Mouse (Mus musculus) monocyte, adult 2 months (primary cell): ENCODE data around the gene Dlgap3.

Experiments
- DNase-seq, 2 experiments: peaks; one replicate each; pipeline ENCODE4 v3.0.0; 2022; ENCODE audit warnings: low spot score in 2 of 2, low read depth in 1 of 2

The Dlgap3 gene

GRCm38 (mm10) chr4:127174075-127174899 lies 5.3 kb downstream of the Dlgap3 start:
- DNase-seq = no peak

- no peak for DNase-seq
These were observed 5.9 kb downstream of the Dlgap3 start for GRCm38 (mm10) chr4:127174900-127175278.

GRCm38 (mm10) chr4:127177961-127178360 lies 9.0 kb downstream of the Dlgap3 start:
- DNase-seq = no peak

- DNase-seq = no peak
These were observed 9.7 kb downstream of the Dlgap3 start for GRCm38 (mm10) chr4:127178671-127179070.

GRCm38 (mm10) chr4:127179469-127180449 lies 10.8 kb downstream of the Dlgap3 start:
- DNase-seq = no peak

GRCm38 (mm10) chr4:127180450-127180840 lies 11.4 kb downstream of the Dlgap3 start:
- no peak for DNase-seq

GRCm38 (mm10) chr4:127181010-127181409 lies 12.0 kb downstream of the Dlgap3 start:
- DNase-seq = no peak

- no peak for DNase-seq
These were observed 14.9 kb downstream of the Dlgap3 start for GRCm38 (mm10) chr4:127183867-127184266.

- no peak for DNase-seq
These were observed 21.9 kb downstream of the Dlgap3 start for GRCm38 (mm10) chr4:127190921-127191320.

- DNase-seq = no peak
These were observed 23.7 kb downstream of the Dlgap3 start for GRCm38 (mm10) chr4:127192704-127193103.

- DNase-seq = no peak
These were observed 24.6 kb downstream of the Dlgap3 start for GRCm38 (mm10) chr4:127193378-127194155.

- no peak for DNase-seq
These were observed 25.7 kb downstream of the Dlgap3 start for GRCm38 (mm10) chr4:127194477-127195269.

- no peak for DNase-seq
These were observed 29.6 kb downstream of the Dlgap3 start for GRCm38 (mm10) chr4:127198609-127199008.

GRCm38 (mm10) chr4:127199406-127199805 lies 30.4 kb downstream of the Dlgap3 start:
- no peak for DNase-seq

- no peak for DNase-seq
These were observed 31.2 kb downstream of the Dlgap3 start for GRCm38 (mm10) chr4:127200164-127200722.

GRCm38 (mm10) chr4:127200769-127201617 lies 32.0 kb downstream of the Dlgap3 start:
- DNase-seq = no peak

- DNase-seq = no peak
These were observed 34.1 kb downstream of the Dlgap3 start for GRCm38 (mm10) chr4:127203081-127203480.

GRCm38 (mm10) chr4:127211318-127211717 lies 42.3 kb downstream of the Dlgap3 start:
- DNase-seq = no peak

GRCm38 (mm10) chr4:127214510-127214909 lies 45.5 kb downstream of the Dlgap3 start:
- no peak for DNase-seq
